Mouse (Mus musculus): ENCODE data around the gene Med4. TPM values are rescaled to one million over a fixed set of nuclear protein-coding genes. Genes with fewer than 3 reads are reported as not detected.

Gene Med4
- polyA plus RNA-seq, 1 experiment, result 16.3 TPM

GRCm38 (mm10) chr14:73475506-73475905 is 34.3 kb upstream of the Med4 start:
- Histone ChIP-seq H3K27me3 (replicated peaks) (no peaks in the 10 kb centered on the region), H3K9me3 (no peaks in the 10 kb centered on the region), H3K36me3 (replicated peaks; ENCODE audit: low read length) (no peaks in the 10 kb centered on the region), H3K4me1 (peaks cover 42% of the 10 kb centered on the region), H3K4me3 (replicated peaks) (no peak overlapping the region)
- no peak for TF ChIP-seq GATA1 (IDR thresholded peaks at IDR 0.05; ENCODE audit: borderline replicate concordance, low read length)
- TF ChIP-seq FLI1 (IDR thresholded peaks at IDR 0.05; ENCODE audit: low read length), result no peak

- H3K9me3 ChIP-seq, result no peaks in the 10 kb centered on the region
- no peaks in the 10 kb centered on the region for H3K36me3 ChIP-seq (replicated peaks; ENCODE audit: low read length)
- peaks cover 43% of the 10 kb centered on the region for H3K4me1 ChIP-seq
- no peaks in the 10 kb centered on the region for H3K27me3 ChIP-seq (replicated peaks)
- TF ChIP-seq FLI1 (IDR thresholded peaks at IDR 0.05; ENCODE audit: low read length) (no peak), GATA1 (IDR thresholded peaks at IDR 0.05; ENCODE audit: borderline replicate concordance, low read length) (no peak)
- H3K4me3 ChIP-seq (replicated peaks), result no peak overlapping the region
Observed at GRCm38 (mm10) chr14:73476361-73476934, 33.4 kb upstream of the Med4 start.

- Histone ChIP-seq H3K9me3 (no peaks in the 10 kb centered on the region), H3K4me3 (replicated peaks) (no peak overlapping the region), H3K4me1 (peaks cover 49% of the 10 kb centered on the region), H3K36me3 (replicated peaks; ENCODE audit: low read length) (no peaks in the 10 kb centered on the region), H3K27me3 (replicated peaks) (no peaks in the 10 kb centered on the region)
- no peak for TF ChIP-seq FLI1 (IDR thresholded peaks at IDR 0.05; ENCODE audit: low read length)
- TF ChIP-seq GATA1 (IDR thresholded peaks at IDR 0.05; ENCODE audit: borderline replicate concordance, low read length), result no peak
Observed at GRCm38 (mm10) chr14:73477077-73477476, 32.7 kb upstream of the Med4 start.

GRCm38 (mm10) chr14:73478321-73478720 is 31.5 kb upstream of the Med4 start:
- no peak for TF ChIP-seq FLI1 (IDR thresholded peaks at IDR 0.05; ENCODE audit: low read length)
- no peak for TF ChIP-seq GATA1 (IDR thresholded peaks at IDR 0.05; ENCODE audit: borderline replicate concordance, low read length)
- H3K4me3 ChIP-seq (replicated peaks), result no peak overlapping the region
- H3K4me1 ChIP-seq, result peaks cover 42% of the 10 kb centered on the region
- no peaks in the 10 kb centered on the region for H3K36me3 ChIP-seq (replicated peaks; ENCODE audit: low read length)
- H3K9me3 ChIP-seq, result no peaks in the 10 kb centered on the region
- H3K27me3 ChIP-seq (replicated peaks), result no peaks in the 10 kb centered on the region

GRCm38 (mm10) chr14:73479771-73480170 is 30.1 kb upstream of the Med4 start:
- Histone ChIP-seq H3K4me3 (replicated peaks) (no peak overlapping the region), H3K4me1 (peaks cover 41% of the 10 kb centered on the region), H3K9me3 (no peaks in the 10 kb centered on the region), H3K27me3 (replicated peaks) (no peaks in the 10 kb centered on the region), H3K36me3 (replicated peaks; ENCODE audit: low read length) (no peaks in the 10 kb centered on the region)
- TF ChIP-seq GATA1 (IDR thresholded peaks at IDR 0.05; ENCODE audit: borderline replicate concordance, low read length) (no peak), FLI1 (IDR thresholded peaks at IDR 0.05; ENCODE audit: low read length) (no peak)

- no peaks in the 10 kb centered on the region for H3K9me3 ChIP-seq
- H3K4me1 ChIP-seq, result peaks cover 53% of the 10 kb centered on the region
- no peaks in the 10 kb centered on the region for H3K36me3 ChIP-seq (replicated peaks; ENCODE audit: low read length)
- no peak overlapping the region for H3K4me3 ChIP-seq (replicated peaks)
- H3K27me3 ChIP-seq (replicated peaks), result no peaks in the 10 kb centered on the region
- TF ChIP-seq FLI1 (IDR thresholded peaks at IDR 0.05; ENCODE audit: low read length), result no peak
- no peak for TF ChIP-seq GATA1 (IDR thresholded peaks at IDR 0.05; ENCODE audit: borderline replicate concordance, low read length)
Observed at GRCm38 (mm10) chr14:73483516-73484229, 26.2 kb upstream of the Med4 start.

GRCm38 (mm10) chr14:73484366-73485110 is 25.3 kb upstream of the Med4 start:
- TF ChIP-seq FLI1 (IDR thresholded peaks at IDR 0.05; ENCODE audit: low read length) (no peak), GATA1 (IDR thresholded peaks at IDR 0.05; ENCODE audit: borderline replicate concordance, low read length) (no peak)
- H3K36me3 ChIP-seq (replicated peaks; ENCODE audit: low read length), result no peaks in the 10 kb centered on the region
- H3K4me1 ChIP-seq, result peaks cover 54% of the 10 kb centered on the region
- no peak overlapping the region for H3K4me3 ChIP-seq (replicated peaks)
- no peaks in the 10 kb centered on the region for H3K9me3 ChIP-seq
- H3K27me3 ChIP-seq (replicated peaks), result no peaks in the 10 kb centered on the region

- peaks cover 11% of the 10 kb centered on the region for H3K9me3 ChIP-seq
- no peak for TF ChIP-seq GATA1 (IDR thresholded peaks at IDR 0.05; ENCODE audit: borderline replicate concordance, low read length)
- TF ChIP-seq FLI1 (IDR thresholded peaks at IDR 0.05; ENCODE audit: low read length), result no peak
- no peak overlapping the region for H3K4me3 ChIP-seq (replicated peaks)
- peaks cover 3% of the 10 kb centered on the region for H3K36me3 ChIP-seq (replicated peaks; ENCODE audit: low read length)
- H3K27me3 ChIP-seq (replicated peaks), result no peaks in the 10 kb centered on the region
- H3K4me1 ChIP-seq, result peaks cover 46% of the 10 kb centered on the region
Observed at GRCm38 (mm10) chr14:73486641-73487040, 23.2 kb upstream of the Med4 start.

GRCm38 (mm10) chr14:73493356-73493755 is 16.5 kb upstream of the Med4 start:
- peaks cover 11% of the 10 kb centered on the region for H3K9me3 ChIP-seq
- peaks cover 23% of the 10 kb centered on the region for H3K4me1 ChIP-seq
- no peak for TF ChIP-seq GATA1 (IDR thresholded peaks at IDR 0.05; ENCODE audit: borderline replicate concordance, low read length)
- TF ChIP-seq FLI1 (IDR thresholded peaks at IDR 0.05; ENCODE audit: low read length), result no peak
- peaks cover 4% of the 10 kb centered on the region for H3K27me3 ChIP-seq (replicated peaks)
- peaks cover 3% of the 10 kb centered on the region for H3K36me3 ChIP-seq (replicated peaks; ENCODE audit: low read length)
- no peak overlapping the region for H3K4me3 ChIP-seq (replicated peaks)

- no peak for TF ChIP-seq GATA1 (IDR thresholded peaks at IDR 0.05; ENCODE audit: borderline replicate concordance, low read length)
- TF ChIP-seq FLI1 (IDR thresholded peaks at IDR 0.05; ENCODE audit: low read length), result no peak
- Histone ChIP-seq H3K4me3 (replicated peaks) (no peak overlapping the region), H3K27me3 (replicated peaks) (peaks cover 9% of the 10 kb centered on the region), H3K36me3 (replicated peaks; ENCODE audit: low read length) (peaks cover 3% of the 10 kb centered on the region), H3K9me3 (peaks cover 11% of the 10 kb centered on the region), H3K4me1 (peaks cover 16% of the 10 kb centered on the region)
Observed at GRCm38 (mm10) chr14:73494122-73494521, 15.7 kb upstream of the Med4 start.

All from megakaryocyte, embryonic 14.5 days (primary cell).